Mouse (Mus musculus): ENCODE data around the gene Hist1h4h.
"Not testable (repeated sequence)": the region's sequence is repeated elsewhere in the genome, so short reads cannot be mapped to it uniquely, and the experiment has no call there.

Gene Hist1h4h

GRCm38 (mm10) chr13:23534368-23535131, 3.7 kb downstream of the Hist1h4h start:
- no peak for DNase-seq (ENCODE audit: low spot score in 2 of 2)

- peak; percentile 72 to 84 for DNase-seq (ENCODE audit: low spot score in 2 of 2)
These were observed 4.6 kb downstream of the Hist1h4h start, which contains the start of gene Hist1h3g for GRCm38 (mm10) chr13:23535137-23536075. Gene Hist1h3g, plus strand, starts transcription at chr13:23535422.

GRCm38 (mm10) chr13:23536076-23536822, 5.4 kb downstream of the Hist1h4h start:
- DNase-seq (ENCODE audit: low spot score in 2 of 2) = no peak

- DNase-seq (ENCODE audit: low spot score in 2 of 2) = no peak
These were observed 6.3 kb downstream of the Hist1h4h start for GRCm38 (mm10) chr13:23537006-23537710.

GRCm38 (mm10) chr13:23538249-23538648, 7.4 kb downstream of the Hist1h4h start:
- no peak for DNase-seq (ENCODE audit: low spot score in 2 of 2)

GRCm38 (mm10) chr13:23539821-23540220, 9.0 kb downstream of the Hist1h4h start:
- DNase-seq (ENCODE audit: low spot score in 2 of 2) = not testable (repeated sequence)

- DNase-seq (ENCODE audit: low spot score in 2 of 2) = no peak
These were observed 10.6 kb downstream of the Hist1h4h start for GRCm38 (mm10) chr13:23541497-23541896.

GRCm38 (mm10) chr13:23542225-23542980, 11.6 kb downstream of the Hist1h4h start:
- DNase-seq (ENCODE audit: low spot score in 2 of 2) = not testable (repeated sequence)

GRCm38 (mm10) chr13:23542999-23543607, 12.3 kb downstream of the Hist1h4h start, which contains the start of gene Hist1h2bh:
Gene Hist1h2bh, minus strand, starts transcription at chr13:23543392.
- not testable (repeated sequence) for DNase-seq (ENCODE audit: low spot score in 2 of 2)

GRCm38 (mm10) chr13:23543965-23544786, 13.3 kb downstream of the Hist1h4h start, which contains the start of gene Hist1h3f:
Gene Hist1h3f, plus strand, starts transcription at chr13:23544052.
- DNase-seq (ENCODE audit: low spot score in 2 of 2) = peak in 1 of 2 experiments; percentile 57

GRCm38 (mm10) chr13:23544787-23545120, 13.9 kb downstream of the Hist1h4h start:
- DNase-seq (ENCODE audit: low spot score in 2 of 2) = not testable (repeated sequence)

GRCm38 (mm10) chr13:23546694-23547093, 15.8 kb downstream of the Hist1h4h start:
- DNase-seq (ENCODE audit: low spot score in 2 of 2) = no peak

GRCm38 (mm10) chr13:23550761-23551145, 19.9 kb downstream of the Hist1h4h start:
- DNase-seq (ENCODE audit: low spot score in 2 of 2) = no peak

- DNase-seq (ENCODE audit: low spot score in 2 of 2) = peak; percentile 65 to 88
These were observed 20.4 kb downstream of the Hist1h4h start, which contains the start of gene Hist1h4f for GRCm38 (mm10) chr13:23551146-23551834. Gene Hist1h4f, minus strand, starts transcription at chr13:23551648.

- no peak for DNase-seq (ENCODE audit: low spot score in 2 of 2)
These were observed 21.4 kb downstream of the Hist1h4h start for GRCm38 (mm10) chr13:23551931-23552914.

- no peak for DNase-seq (ENCODE audit: low spot score in 2 of 2)
These were observed 22.1 kb downstream of the Hist1h4h start, which contains the start of gene Hist1h1d for GRCm38 (mm10) chr13:23552962-23553361. Gene Hist1h1d, plus strand, starts transcription at chr13:23553262.

GRCm38 (mm10) chr13:23554393-23554792, 23.5 kb downstream of the Hist1h4h start:
- no peak for DNase-seq (ENCODE audit: low spot score in 2 of 2)
